Comparison of ENCODE assay signal across 16 mouse cellular contexts in the genomic region with DNA sequence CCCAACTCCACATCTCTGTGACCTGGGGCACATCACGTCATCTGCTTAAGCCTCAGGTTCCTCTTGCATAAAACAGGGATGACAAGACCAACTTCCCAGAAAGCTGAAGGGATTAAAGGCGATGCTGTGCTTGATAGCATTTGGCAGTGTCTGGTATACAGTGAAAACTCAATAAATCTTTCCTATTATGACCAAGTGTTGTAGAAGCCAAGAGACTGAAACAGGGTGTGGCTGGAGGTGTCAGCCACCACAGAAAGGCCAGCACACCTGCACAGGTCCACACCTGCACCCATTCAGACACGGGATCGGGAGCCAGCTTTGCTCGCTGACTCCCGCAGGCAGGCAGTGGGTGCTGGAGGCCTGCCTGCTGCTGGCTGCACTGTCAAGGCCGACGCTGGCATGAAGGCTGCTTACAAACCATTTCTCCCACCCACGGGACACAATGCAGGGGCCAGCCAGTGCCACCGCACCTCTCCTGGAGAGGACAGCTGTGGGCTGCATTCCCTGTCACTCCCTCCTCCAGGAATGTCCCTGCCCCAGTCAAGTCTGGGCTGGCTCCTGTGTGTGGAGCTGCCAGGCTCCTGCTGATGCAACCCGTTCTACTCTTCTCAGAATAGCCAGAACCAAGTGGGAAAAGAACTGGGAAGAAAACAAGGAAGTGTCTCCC. TPM values are rescaled to one million over a fixed set of nuclear protein-coding genes. Genes with fewer than 3 reads are reported as not detected.
DNase-seq lines count a peak whose midpoint lies in the region; ATAC-seq lines count a peak whose summit lies in the region.
"Had no signal": no experiment of that assay in that cellular context is flagged by ENCODE, and none has a peak within 500 bp of the region (broad histone marks: within the 10 kb centered on the region; RNA-seq: fewer than 3 reads in every experiment).

No protein-coding gene starts in this region.

- H3K4me1 ChIP-seq in hindbrain, embryonic 15.5 days (replicated peaks): no peaks in the 10 kb centered on the region
- no peaks in the 10 kb centered on the region for H3K4me1 ChIP-seq in hindbrain, embryonic 11.5 days (replicated peaks; ENCODE audit: control insufficient read depth, insufficient read depth, low read length)
- H3K4me1 ChIP-seq: liver, embryonic 12.5 days had no signal

- 87% methylated on average over 11 of the region's 11 CpGs for WGBS in hindbrain, embryonic 15.5 days
- WGBS in hindbrain, embryonic 11.5 days: 86% methylated on average over 11 of the region's 11 CpGs

- ATAC-seq in hindbrain, embryonic 15.5 days (ENCODE audit: low FRiP score, low read depth): 0 out of 2 replicates have a peak, but pooled peaks have one; percentile 19
- ATAC-seq in hindbrain, embryonic 11.5 days (ENCODE audit: low FRiP score): no peak
- ATAC-seq: liver, embryonic 12.5 days had no signal

- H3K36me3 ChIP-seq in hindbrain, embryonic 15.5 days: no peaks in the 10 kb centered on the region
- no peaks in the 10 kb centered on the region for H3K36me3 ChIP-seq in hindbrain, embryonic 11.5 days (ENCODE audit: control insufficient read depth, insufficient read depth, low read length)

- H3K27ac ChIP-seq in hindbrain, embryonic 15.5 days (replicated peaks): no peak overlapping the region
- no peak overlapping the region for H3K27ac ChIP-seq in hindbrain, embryonic 11.5 days (ENCODE audit: low read depth, low read length)
- H3K27ac ChIP-seq: liver, embryonic 12.5 days had no signal

- no peaks in the 10 kb centered on the region for H3K9me3 ChIP-seq in hindbrain, embryonic 15.5 days
- no peaks in the 10 kb centered on the region for H3K9me3 ChIP-seq in hindbrain, embryonic 11.5 days (ENCODE audit: control insufficient read depth, low read length)
- H3K9me3 ChIP-seq: G1E; liver, embryonic 12.5 days had no signal

- no peak overlapping the region for H3K9ac ChIP-seq in hindbrain, embryonic 15.5 days
- H3K9ac ChIP-seq in hindbrain, embryonic 11.5 days (ENCODE audit: low read depth, low read length): no peak overlapping the region
- H3K9ac ChIP-seq: liver, embryonic 12.5 days had no signal

- no peak overlapping the region for H3K4me2 ChIP-seq in hindbrain, embryonic 15.5 days
- no peak overlapping the region for H3K4me2 ChIP-seq in hindbrain, embryonic 11.5 days (replicated peaks; ENCODE audit: low read depth, low read length)
- H3K4me2 ChIP-seq: liver, embryonic 12.5 days had no signal

- no peaks in the 10 kb centered on the region for H3K27me3 ChIP-seq in hindbrain, embryonic 15.5 days
- no peaks in the 10 kb centered on the region for H3K27me3 ChIP-seq in hindbrain, embryonic 11.5 days (ENCODE audit: control insufficient read depth, insufficient read depth, low read length)
- H3K27me3 ChIP-seq: liver, embryonic 12.5 days had no signal

- no peak overlapping the region for H3K4me3 ChIP-seq in hindbrain, embryonic 15.5 days
- H3K4me3 ChIP-seq in hindbrain, embryonic 11.5 days (ENCODE audit: low read depth, low read length): no peak overlapping the region
- H3K4me3 ChIP-seq: liver, embryonic 12.5 days had no signal

- peak; percentile 78 for DNase-seq in adrenal gland, adult 2 months
- no peak for DNase-seq in adrenal gland, adult 18-20 months (ENCODE audit: low spot score in 2 of 2)
- DNase-seq in hindbrain, embryonic 11.5 days (ENCODE audit: low spot score): no peak
- DNase-seq in 3134 (ENCODE audit: extremely low read depth, insufficient read length, low spot score): peak; percentile 71
- DNase-seq in gastrocnemius, postnatal 25 days: peak; percentile 43
- no peak for DNase-seq in cerebellum, adult 8-10 months
- no peak for DNase-seq in B cell, adult 2 months
- DNase-seq: cerebellum, adult 18-20 months; heart, adult 11 months; kidney, adult 2 months; thymus, postnatal 4 days had no signal

RNA-seq across cellular contexts. Expression of a gene that starts 17.2 kb away (rescaled TPM):
- under 1 TPM in 1 of 2 experiments, not detected in 1; 0.41 TPM for total RNA-seq in adrenal gland, adult 2 months (2021)
- polyA plus RNA-seq in adrenal gland, adult 2 months (2012; rRNA removed): 0.43 and 0.52 TPM in 2 replicates
- total RNA-seq in adrenal gland, adult 18-20 months (2021): under 1 TPM in 1 of 2 experiments, not detected in 1; 0.38 TPM
- polyA plus RNA-seq in hindbrain, embryonic 15.5 days (2015; fragmentation: Nextera tagmentation; extraction: Ambion mirVana): 0.87 and 0.92 TPM in 2 replicates
- 1.6 and 1.8 TPM in 2 replicates for polyA plus RNA-seq in hindbrain, embryonic 11.5 days (2014; fragmentation: Nextera tagmentation; extraction: Ambion mirVana)
- total RNA-seq in gastrocnemius, postnatal 25 days (2021): under 1 TPM; 0.18 to 0.48 TPM
- total RNA-seq: heart, postnatal 14 days; megakaryocyte, adult 5-6 weeks had no signal
- polyA plus RNA-seq: G1E had no signal

RNA-seq across cellular contexts. Expression of a gene that starts 32.0 kb away (rescaled TPM):
- total RNA-seq in adrenal gland, adult 2 months (2021): 10 to 100 TPM; 35.8 to 46.3 TPM
- polyA plus RNA-seq in adrenal gland, adult 2 months (2012; rRNA removed): 49.3 and 67.1 TPM in 2 replicates
- 10 to 100 TPM; 51.6 to 56.3 TPM for total RNA-seq in adrenal gland, adult 18-20 months (2021)
- polyA plus RNA-seq in hindbrain, embryonic 15.5 days (2015; fragmentation: Nextera tagmentation; extraction: Ambion mirVana): 62.3 and 68.8 TPM in 2 replicates
- polyA plus RNA-seq in hindbrain, embryonic 11.5 days (2014; fragmentation: Nextera tagmentation; extraction: Ambion mirVana): 43.8 and 54.5 TPM in 2 replicates
- total RNA-seq in gastrocnemius, postnatal 25 days (2021): 100 to 1,000 TPM; 218 TPM

RNA-seq across cellular contexts. Expression of a gene that starts 54.9 kb away (rescaled TPM):
- total RNA-seq in adrenal gland, adult 2 months (2021): 1 to 10 TPM; 9.5 to 9.7 TPM
- 16.5 and 18.9 TPM in 2 replicates for polyA plus RNA-seq in adrenal gland, adult 2 months (2012; rRNA removed)
- 10 to 100 TPM; 11.7 to 13.3 TPM for total RNA-seq in adrenal gland, adult 18-20 months (2021)
- 21.8 and 23.6 TPM in 2 replicates for polyA plus RNA-seq in hindbrain, embryonic 15.5 days (2015; fragmentation: Nextera tagmentation; extraction: Ambion mirVana)
- polyA plus RNA-seq in hindbrain, embryonic 11.5 days (2014; fragmentation: Nextera tagmentation; extraction: Ambion mirVana): 21.0 and 26.8 TPM in 2 replicates
- total RNA-seq in gastrocnemius, postnatal 25 days (2021): 1 to 10 TPM; 3.3 to 3.4 TPM

RNA-seq across cellular contexts. Expression of a gene that starts 59.6 kb away (rescaled TPM):
- 100 to 1,000 TPM; 208 to 226 TPM for total RNA-seq in adrenal gland, adult 2 months (2021)
- 597 and 627 TPM in 2 replicates for polyA plus RNA-seq in adrenal gland, adult 2 months (2012; rRNA removed)
- 100 to 1,000 TPM; 222 to 245 TPM for total RNA-seq in adrenal gland, adult 18-20 months (2021)
- polyA plus RNA-seq in hindbrain, embryonic 15.5 days (2015; fragmentation: Nextera tagmentation; extraction: Ambion mirVana): 570 and 601 TPM in 2 replicates
- 233 and 246 TPM in 2 replicates for polyA plus RNA-seq in hindbrain, embryonic 11.5 days (2014; fragmentation: Nextera tagmentation; extraction: Ambion mirVana)
- 10 to 100 TPM; 72.1 to 75.9 TPM for total RNA-seq in gastrocnemius, postnatal 25 days (2021)

Comparison
In these comparisons a context has a peak if more than half of its experiments do, and no peak if none do; other contexts are left out.
1. DNase-seq: peak in adrenal gland, adult 2 months (single experiment), 3134 (single experiment) and gastrocnemius, postnatal 25 days (single experiment); none in adrenal gland, adult 18-20 months (0 of 2), hindbrain, embryonic 11.5 days (single experiment), cerebellum, adult 8-10 months (single experiment) and B cell, adult 2 months (0 of 2).